Mouse (Mus musculus): ENCODE results near the gene Nfia.

DNA sequence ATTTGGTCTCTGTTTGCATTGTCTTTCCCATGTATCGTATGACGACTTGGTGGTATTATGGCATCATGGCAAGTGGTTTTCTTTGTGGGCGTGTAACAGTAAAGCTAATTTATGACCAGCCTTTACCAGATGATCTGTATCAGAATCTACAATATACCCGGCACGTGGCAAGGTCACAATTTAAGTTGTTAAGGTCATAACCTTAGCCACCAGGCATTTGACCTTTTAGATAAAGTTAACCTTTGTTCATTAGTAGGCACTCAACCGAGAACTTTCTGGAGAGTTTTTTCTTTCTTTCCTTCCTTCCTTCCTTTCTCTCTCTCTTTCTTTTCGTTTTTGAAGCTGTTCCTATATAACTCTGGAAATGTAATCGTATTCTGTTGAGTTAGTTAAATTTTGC is 14.0 kb downstream of the Nfia start:
- no peak for TF ChIP-seq CTCF (conservative IDR thresholded peaks at IDR 0.05; ENCODE audit: low read length)
- TF ChIP-seq POU5F1 (IDR thresholded peaks at IDR 0.05; ENCODE audit: borderline replicate concordance, low read length), result no peak
- TF ChIP-seq NANOG (IDR thresholded peaks at IDR 0.05; ENCODE audit: borderline replicate concordance, low read length), result no peak
